Mouse (Mus musculus) cerebellum, postnatal 4 days (tissue): ENCODE results near the gene Klk1b5.
A peak's percentile ranks its signal among the peaks of the same experiment; 100 is the strongest.
"Not testable (repeated sequence)": the region's sequence is repeated elsewhere in the genome, so short reads cannot be mapped to it uniquely, and the experiment has no call there.

Experiments used
- DNase-seq, 2 experiments: peaks; one replicate each; pipeline ENCODE4 v3.0.0; 2022; ENCODE audit warnings: low spot score in 2 of 2, mixed read lengths in 1 of 2

Klk1b5 gene

GRCm38 (mm10) chr7:44215645-44216044, at the start of gene Klk1b5:
Gene Klk1b5 (plus strand): TSS chr7:44215945.
- DNase-seq: no peak

- no peak for DNase-seq
Observed at GRCm38 (mm10) chr7:44179299-44180045, 36.3 kb upstream of the Klk1b5 start.

- not testable (repeated sequence) for DNase-seq
Observed at GRCm38 (mm10) chr7:44186516-44186915, 29.2 kb upstream of the Klk1b5 start.

GRCm38 (mm10) chr7:44187936-44188335, 27.8 kb upstream of the Klk1b5 start, which contains the start of gene Klk1b24:
Gene Klk1b24 (plus strand): TSS chr7:44188236.
- DNase-seq: not testable (repeated sequence)

- not testable (repeated sequence) for DNase-seq
Observed at GRCm38 (mm10) chr7:44193466-44193865, 22.3 kb upstream of the Klk1b5 start.

GRCm38 (mm10) chr7:44197891-44198290, 17.9 kb upstream of the Klk1b5 start, which contains the start of gene Klk1b3:
Gene Klk1b3 (plus strand): TSS chr7:44198191.
- no peak for DNase-seq

- DNase-seq: not testable (repeated sequence)
Observed at GRCm38 (mm10) chr7:44207135-44207534, 8.6 kb upstream of the Klk1b5 start, which contains the start of gene Klk1b4. Gene Klk1b4 (plus strand): TSS chr7:44207435.

GRCm38 (mm10) chr7:44208307-44208706, 7.4 kb upstream of the Klk1b5 start:
- DNase-seq: no peak

- not testable (repeated sequence) for DNase-seq
Observed at GRCm38 (mm10) chr7:44221601-44222000, 5.9 kb downstream of the Klk1b5 start.

- DNase-seq: not testable (repeated sequence)
Observed at GRCm38 (mm10) chr7:44222335-44222734, 6.6 kb downstream of the Klk1b5 start.

GRCm38 (mm10) chr7:44225076-44225475, 9.3 kb downstream of the Klk1b5 start, which contains the start of gene Klk1:
Gene Klk1 (plus strand): TSS chr7:44225360.
- DNase-seq: no peak

GRCm38 (mm10) chr7:44235909-44236308, 20.2 kb downstream of the Klk1b5 start, which contains the start of gene Gm36864:
Gene Gm36864 (plus strand): TSS chr7:44236177.
- no peak for DNase-seq

- DNase-seq: no peak
Observed at GRCm38 (mm10) chr7:44239913-44240312, 24.2 kb downstream of the Klk1b5 start.

GRCm38 (mm10) chr7:44240712-44241111, 25.0 kb downstream of the Klk1b5 start:
- DNase-seq: no peak

GRCm38 (mm10) chr7:44241163-44241562, 25.4 kb downstream of the Klk1b5 start:
- no peak for DNase-seq

- DNase-seq: no peak
Observed at GRCm38 (mm10) chr7:44244080-44244479, 28.3 kb downstream of the Klk1b5 start.

- peak; percentile 84 to 93 for DNase-seq
Observed at GRCm38 (mm10) chr7:44246055-44246983, 30.6 kb downstream of the Klk1b5 start, which contains the start of the genes 1700028J19Rik and 2410002F23Rik. Gene 1700028J19Rik (minus strand): TSS chr7:44246695. Gene 2410002F23Rik (plus strand): TSS chr7:44246722.

- no peak for DNase-seq
Observed at GRCm38 (mm10) chr7:44246984-44247470, 31.3 kb downstream of the Klk1b5 start.

GRCm38 (mm10) chr7:44247971-44248370, 32.2 kb downstream of the Klk1b5 start:
- DNase-seq: no peak

- no peak for DNase-seq
Observed at GRCm38 (mm10) chr7:44249248-44249647, 33.5 kb downstream of the Klk1b5 start.

GRCm38 (mm10) chr7:44250732-44251275, 35.1 kb downstream of the Klk1b5 start:
- DNase-seq: not testable (repeated sequence)
